Mouse (Mus musculus): ENCODE measurements around the gene Parva. TPM values are rescaled to one million over a fixed set of nuclear protein-coding genes. Genes with fewer than 3 reads are reported as not detected.

The Parva gene
- 21.1 and 27.1 TPM in 2 replicates for polyA plus RNA-seq (2015; fragmentation: Nextera tagmentation; extraction: Ambion mirVana)

- Histone ChIP-seq H3K27me3 (replicated peaks; ENCODE audit: control insufficient read depth, insufficient read depth, low read length) (no peaks in the 10 kb centered on the region), H3K27ac (ENCODE audit: low read length) (peak within 1 kb of the TSS; percentile 65), H3K9me3 (ENCODE audit: control insufficient read depth, low read length) (no peaks in the 10 kb centered on the region), H3K4me2 (ENCODE audit: low read length) (peak within 1 kb of the TSS; percentile 96), H3K36me3 (ENCODE audit: control insufficient read depth, insufficient read depth) (no peaks in the 10 kb centered on the region), H3K4me3 (replicated peaks; ENCODE audit: low read length) (peak within 1 kb of the TSS; percentile 71), H3K9ac (replicated peaks; ENCODE audit: low read depth, low read length) (peak within 1 kb of the TSS; percentile 80), H3K4me1 (replicated peaks; ENCODE audit: control insufficient read depth, insufficient read depth, low read length) (peaks cover 8% of the 10 kb centered on the region)
- 3% methylated on average over 44 of the region's 49 CpGs for WGBS
- peak; percentile 87 for ATAC-seq
These were observed at the start of gene Parva for GRCm38 (mm10) chr7:112427357-112428157. Gene Parva, plus strand, starts transcription at chr7:112427505.

GRCm38 (mm10) chr7:112378056-112378455, 49.2 kb upstream of the Parva start:
- no peaks in the 10 kb centered on the region for H3K36me3 ChIP-seq (ENCODE audit: control insufficient read depth, insufficient read depth)
- H3K4me2 ChIP-seq (ENCODE audit: low read length), result no peak overlapping the region
- no peak overlapping the region for H3K4me3 ChIP-seq (replicated peaks; ENCODE audit: low read length)
- no peaks in the 10 kb centered on the region for H3K4me1 ChIP-seq (replicated peaks; ENCODE audit: control insufficient read depth, insufficient read depth, low read length)
- no peak overlapping the region for H3K27ac ChIP-seq (ENCODE audit: low read length)
- no peak overlapping the region for H3K9ac ChIP-seq (replicated peaks; ENCODE audit: low read depth, low read length)
- ATAC-seq, result no peak
- 0 out of 2 replicates have a peak, but pooled peaks cover 3% of the 10 kb centered on the region for H3K27me3 ChIP-seq (replicated peaks; ENCODE audit: control insufficient read depth, insufficient read depth, low read length)
- WGBS, result 84% methylated on average over 5 of the region's 5 CpGs
- H3K9me3 ChIP-seq (ENCODE audit: control insufficient read depth, low read length), result no peaks in the 10 kb centered on the region

GRCm38 (mm10) chr7:112378476-112378875, 48.8 kb upstream of the Parva start:
- Histone ChIP-seq H3K36me3 (ENCODE audit: control insufficient read depth, insufficient read depth) (no peaks in the 10 kb centered on the region), H3K4me3 (replicated peaks; ENCODE audit: low read length) (no peak overlapping the region), H3K4me1 (replicated peaks; ENCODE audit: control insufficient read depth, insufficient read depth, low read length) (no peaks in the 10 kb centered on the region), H3K9ac (replicated peaks; ENCODE audit: low read depth, low read length) (no peak overlapping the region), H3K4me2 (ENCODE audit: low read length) (no peak overlapping the region), H3K27me3 (replicated peaks; ENCODE audit: control insufficient read depth, insufficient read depth, low read length) (0 out of 2 replicates have a peak, but pooled peaks cover 3% of the 10 kb centered on the region), H3K9me3 (ENCODE audit: control insufficient read depth, low read length) (no peaks in the 10 kb centered on the region), H3K27ac (ENCODE audit: low read length) (no peak overlapping the region)
- WGBS, result 52% methylated on average over 5 of the region's 5 CpGs
- no peak for ATAC-seq

GRCm38 (mm10) chr7:112386521-112386920, 40.8 kb upstream of the Parva start:
- H3K4me1 ChIP-seq (replicated peaks; ENCODE audit: control insufficient read depth, insufficient read depth, low read length), result peaks cover 23% of the 10 kb centered on the region
- no peak overlapping the region for H3K27ac ChIP-seq (ENCODE audit: low read length)
- WGBS, result 70% methylated on average over 5 of the region's 5 CpGs
- ATAC-seq, result no peak
- H3K9ac ChIP-seq (replicated peaks; ENCODE audit: low read depth, low read length), result no peak overlapping the region
- no peaks in the 10 kb centered on the region for H3K36me3 ChIP-seq (ENCODE audit: control insufficient read depth, insufficient read depth)
- H3K27me3 ChIP-seq (replicated peaks; ENCODE audit: control insufficient read depth, insufficient read depth, low read length), result no peaks in the 10 kb centered on the region
- no peaks in the 10 kb centered on the region for H3K9me3 ChIP-seq (ENCODE audit: control insufficient read depth, low read length)
- H3K4me2 ChIP-seq (ENCODE audit: low read length), result no peak overlapping the region
- no peak overlapping the region for H3K4me3 ChIP-seq (replicated peaks; ENCODE audit: low read length)

GRCm38 (mm10) chr7:112387876-112388275, 39.4 kb upstream of the Parva start:
- H3K9ac ChIP-seq (replicated peaks; ENCODE audit: low read depth, low read length), result no peak overlapping the region
- peaks cover 25% of the 10 kb centered on the region for H3K4me1 ChIP-seq (replicated peaks; ENCODE audit: control insufficient read depth, insufficient read depth, low read length)
- WGBS, result 90% methylated on average over 5 of the region's 5 CpGs
- H3K4me2 ChIP-seq (ENCODE audit: low read length), result no peak overlapping the region
- H3K27me3 ChIP-seq (replicated peaks; ENCODE audit: control insufficient read depth, insufficient read depth, low read length), result 0 out of 2 replicates have a peak, but pooled peaks cover 2% of the 10 kb centered on the region
- no peak overlapping the region for H3K27ac ChIP-seq (ENCODE audit: low read length)
- H3K9me3 ChIP-seq (ENCODE audit: control insufficient read depth, low read length), result no peaks in the 10 kb centered on the region
- no peak for ATAC-seq
- H3K4me3 ChIP-seq (replicated peaks; ENCODE audit: low read length), result no peak overlapping the region
- no peaks in the 10 kb centered on the region for H3K36me3 ChIP-seq (ENCODE audit: control insufficient read depth, insufficient read depth)

- H3K27me3 ChIP-seq (replicated peaks; ENCODE audit: control insufficient read depth, insufficient read depth, low read length), result 0 out of 2 replicates have a peak, but pooled peaks cover 2% of the 10 kb centered on the region
- no peak overlapping the region for H3K27ac ChIP-seq (ENCODE audit: low read length)
- ATAC-seq, result no peak
- peaks cover 25% of the 10 kb centered on the region for H3K4me1 ChIP-seq (replicated peaks; ENCODE audit: control insufficient read depth, insufficient read depth, low read length)
- H3K4me2 ChIP-seq (ENCODE audit: low read length), result no peak overlapping the region
- no peak overlapping the region for H3K9ac ChIP-seq (replicated peaks; ENCODE audit: low read depth, low read length)
- H3K36me3 ChIP-seq (ENCODE audit: control insufficient read depth, insufficient read depth), result no peaks in the 10 kb centered on the region
- WGBS, result 88% methylated on average over 5 of the region's 5 CpGs
- no peak overlapping the region for H3K4me3 ChIP-seq (replicated peaks; ENCODE audit: low read length)
- H3K9me3 ChIP-seq (ENCODE audit: control insufficient read depth, low read length), result no peaks in the 10 kb centered on the region
These were observed 38.9 kb upstream of the Parva start for GRCm38 (mm10) chr7:112388363-112388875.

- Histone ChIP-seq H3K36me3 (ENCODE audit: control insufficient read depth, insufficient read depth) (no peaks in the 10 kb centered on the region), H3K4me1 (replicated peaks; ENCODE audit: control insufficient read depth, insufficient read depth, low read length) (peaks cover 25% of the 10 kb centered on the region), H3K27me3 (replicated peaks; ENCODE audit: control insufficient read depth, insufficient read depth, low read length) (peaks cover 6% of the 10 kb centered on the region; the same call in 1 of the 2 replicates), H3K9ac (replicated peaks; ENCODE audit: low read depth, low read length) (no peak overlapping the region), H3K9me3 (ENCODE audit: control insufficient read depth, low read length) (no peaks in the 10 kb centered on the region), H3K4me2 (ENCODE audit: low read length) (peak overlapping the region; percentile 13), H3K4me3 (replicated peaks; ENCODE audit: low read length) (no peak overlapping the region), H3K27ac (ENCODE audit: low read length) (peak overlapping the region; percentile 41; the same call in 1 of the 2 replicates)
- ATAC-seq, result peak; percentile 84
- 21% methylated on average over 6 of the region's 6 CpGs for WGBS
These were observed 37.6 kb upstream of the Parva start for GRCm38 (mm10) chr7:112389611-112390251.

- H3K27ac ChIP-seq (ENCODE audit: low read length), result peak overlapping the region; percentile 41; the same call in 1 of the 2 replicates
- no peak overlapping the region for H3K9ac ChIP-seq (replicated peaks; ENCODE audit: low read depth, low read length)
- no peaks in the 10 kb centered on the region for H3K36me3 ChIP-seq (ENCODE audit: control insufficient read depth, insufficient read depth)
- H3K9me3 ChIP-seq (ENCODE audit: control insufficient read depth, low read length), result no peaks in the 10 kb centered on the region
- ATAC-seq, result peak; percentile 8; the same call in 1 of the 2 replicates
- no peak overlapping the region for H3K4me3 ChIP-seq (replicated peaks; ENCODE audit: low read length)
- peaks cover 25% of the 10 kb centered on the region for H3K4me1 ChIP-seq (replicated peaks; ENCODE audit: control insufficient read depth, insufficient read depth, low read length)
- peaks cover 6% of the 10 kb centered on the region; the same call in 1 of the 2 replicates for H3K27me3 ChIP-seq (replicated peaks; ENCODE audit: control insufficient read depth, insufficient read depth, low read length)
- H3K4me2 ChIP-seq (ENCODE audit: low read length), result peak overlapping the region; percentile 13
- 13% methylated on average over 11 of the region's 11 CpGs for WGBS
These were observed 36.9 kb upstream of the Parva start for GRCm38 (mm10) chr7:112390252-112390936.
